Mouse (Mus musculus) stomach, embryonic 14.5 days (tissue): Measurements from ENCODE around the gene Gna14. TPM values are rescaled to one million over a fixed set of nuclear protein-coding genes. Genes with fewer than 3 reads are reported as not detected.

Experiments used
- ATAC-seq: fragments of 200-750 bp; cut with Nextera tagmentation; 2 replicates; pipeline ENCODE4 v1.8.0; 2017; ENCODE audit warnings: low read depth, moderate TSS enrichment; ENCODE audit not compliant: insufficient number of reproducible peaks, insufficient read depth, low FRiP score
- H3K27ac ChIP-seq: fragments of 300-500 bp; sonication (generic); 2 replicates; pipeline ENCODE4 v1.5.1; 2014; ENCODE audit warnings: mild to moderate bottlenecking, low read length, moderate library complexity, mixed read lengths
- H3K27me3 ChIP-seq: fragments of 300-500 bp; sonication (generic); 2 replicates; pipeline ENCODE4 v1.6.1; 2014; ENCODE audit warnings: low read length, control low read depth, mixed read lengths; ENCODE audit not compliant: control insufficient read depth, insufficient read depth
- H3K36me3 ChIP-seq: fragments of 300-500 bp; sonication (generic); 2 replicates; pipeline ENCODE4 v1.6.1; 2014; ENCODE audit warnings: mild to moderate bottlenecking, control low read depth, low read length, moderate library complexity, mixed read lengths; ENCODE audit not compliant: control insufficient read depth, insufficient read depth
- H3K4me1 ChIP-seq: fragments of 300-500 bp; sonication (generic); 2 replicates; pipeline ENCODE4 v1.6.1; 2014; ENCODE audit warnings: low read length, control low read depth, mixed read lengths; ENCODE audit not compliant: control insufficient read depth, insufficient read depth
- H3K4me2 ChIP-seq: fragments of 300-500 bp; sonication (generic); replicated peaks from 2 replicates; pipeline ENCODE4 v1.6.1; 2014; ENCODE audit warnings: low read depth, low read length, control low read depth
- H3K4me3 ChIP-seq: fragments of 300-500 bp; sonication (generic); 2 replicates; pipeline ENCODE4 v1.5.1; 2014; ENCODE audit warnings: low read depth, low read length, control low read depth
- H3K9ac ChIP-seq: fragments of 300-500 bp; sonication (generic); replicated peaks from 2 replicates; pipeline ENCODE4 v1.6.1; 2014; ENCODE audit warnings: low read depth, mild to moderate bottlenecking, control low read depth, low read length, moderate library complexity, mixed read lengths
- H3K9me3 ChIP-seq: fragments of 300-500 bp; sonication (generic); 2 replicates; pipeline ENCODE4 v1.6.1; 2016; ENCODE audit warnings: low read depth, low read length, control low read depth; ENCODE audit not compliant: control insufficient read depth
- WGBS: fragments of 180-500 bp; shearing (Covaris S2); extraction: QIAGEN DNeasy Blood & Tissue Kit; methylation state at CpG from one replicate; pipeline ENCODE4 v1.1.7; 2014; 5-methylcytosine and 5-hydroxymethylcytosine counted together
- polyA plus RNA-seq: library from polyadenylated mRNA; unstranded; fragments of >200 nt; fragmentation: Nextera tagmentation; extraction: Ambion mirVana; gene quantifications from 2 replicates; pipeline ENCODE4 v1.2.1, GENCODE M21; 2014

Gna14 gene
- polyA plus RNA-seq, 1 experiment from 2014 or later = 30.4 TPM

- no peaks in the 10 kb centered on the region for H3K27me3 ChIP-seq
- ATAC-seq = no peak
- H3K9me3 ChIP-seq = peaks cover 10% of the 10 kb centered on the region; the same call in 1 of the 2 replicates
- H3K4me3 ChIP-seq = no peak overlapping the region
- no peak overlapping the region for H3K27ac ChIP-seq
- H3K4me1 ChIP-seq = no peaks in the 10 kb centered on the region
- no peaks in the 10 kb centered on the region for H3K36me3 ChIP-seq
- no peak overlapping the region for H3K9ac ChIP-seq
- no peak overlapping the region for H3K4me2 ChIP-seq
- WGBS = 72% methylated on average over 2 of the region's 2 CpGs
Observed at GRCm38 (mm10) chr19:16425596-16425995, 10.0 kb upstream of the Gna14 start.

- no peaks in the 10 kb centered on the region for H3K27me3 ChIP-seq
- no peak overlapping the region for H3K9ac ChIP-seq
- no peak overlapping the region for H3K27ac ChIP-seq
- 86% methylated on average over 8 of the region's 8 CpGs for WGBS
- ATAC-seq = no peak
- H3K4me2 ChIP-seq = no peak overlapping the region
- no peak overlapping the region for H3K4me3 ChIP-seq
- no peaks in the 10 kb centered on the region for H3K36me3 ChIP-seq
- H3K9me3 ChIP-seq = peaks cover 10% of the 10 kb centered on the region; the same call in 1 of the 2 replicates
- H3K4me1 ChIP-seq = peaks cover 14% of the 10 kb centered on the region; the same call in 1 of the 2 replicates
Observed at GRCm38 (mm10) chr19:16431368-16431767, 4.2 kb upstream of the Gna14 start.

- no peak for ATAC-seq
- Histone ChIP-seq H3K27me3 (no peaks in the 10 kb centered on the region), H3K4me3 (peak overlapping the region; percentile 51), H3K9me3 (no peaks in the 10 kb centered on the region), H3K4me1 (peaks cover 25% of the 10 kb centered on the region), H3K27ac (peak overlapping the region; percentile 61; the same call in 1 of the 2 replicates), H3K9ac (no peak overlapping the region), H3K4me2 (peak overlapping the region; percentile 83), H3K36me3 (no peaks in the 10 kb centered on the region)
- WGBS = 15% methylated on average over 9 of the region's 9 CpGs
Observed at GRCm38 (mm10) chr19:16434879-16435278, 683 bp upstream of the Gna14 start.

GRCm38 (mm10) chr19:16436335-16437169 is 990 bp downstream of the Gna14 start:
- peaks cover 29% of the 10 kb centered on the region for H3K4me1 ChIP-seq
- peak overlapping the region; percentile 51 for H3K4me3 ChIP-seq
- no peaks in the 10 kb centered on the region for H3K27me3 ChIP-seq
- H3K4me2 ChIP-seq = peak overlapping the region; percentile 83
- H3K9me3 ChIP-seq = no peaks in the 10 kb centered on the region
- peak overlapping the region; percentile 61 for H3K9ac ChIP-seq
- no peak for ATAC-seq
- H3K36me3 ChIP-seq = no peaks in the 10 kb centered on the region
- WGBS = 3% methylated on average over 61 of the region's 61 CpGs
- H3K27ac ChIP-seq = peak overlapping the region; percentile 40; the same call in 1 of the 2 replicates

- no peaks in the 10 kb centered on the region for H3K36me3 ChIP-seq
- WGBS = 44% methylated on average over 4 of the region's 4 CpGs
- ATAC-seq = no peak
Observed at GRCm38 (mm10) chr19:16437170-16437483, 1.6 kb downstream of the Gna14 start.

GRCm38 (mm10) chr19:16437906-16438305 is 2.3 kb downstream of the Gna14 start:
- no peaks in the 10 kb centered on the region for H3K27me3 ChIP-seq
- peak overlapping the region; percentile 40; the same call in 1 of the 2 replicates for H3K27ac ChIP-seq
- H3K9me3 ChIP-seq = no peaks in the 10 kb centered on the region
- no peak for ATAC-seq
- peak overlapping the region; percentile 51; the same call in 1 of the 2 replicates for H3K4me3 ChIP-seq
- no peak overlapping the region for H3K9ac ChIP-seq
- H3K36me3 ChIP-seq = no peaks in the 10 kb centered on the region
- 33% methylated on average over 5 of the region's 5 CpGs for WGBS
- H3K4me1 ChIP-seq = peaks cover 29% of the 10 kb centered on the region
- peak overlapping the region; percentile 83 for H3K4me2 ChIP-seq

More at GRCm38 (mm10) chr19:16437170-16437483, 1.6 kb downstream of the Gna14 start:
- Histone ChIP-seq H3K27me3 (no peaks in the 10 kb centered on the region), H3K9ac (peak overlapping the region; percentile 61; the same call in 1 of the 2 replicates), H3K4me3 (peak overlapping the region; percentile 51), H3K27ac (peak overlapping the region; percentile 40; the same call in 1 of the 2 replicates), H3K4me2 (peak overlapping the region; percentile 83), H3K9me3 (no peaks in the 10 kb centered on the region), H3K4me1 (peaks cover 29% of the 10 kb centered on the region)

- WGBS = 47% methylated on average over 4 of the region's 4 CpGs
- Histone ChIP-seq H3K9ac (no peak overlapping the region; the same call in 1 of the 2 replicates), H3K9me3 (no peaks in the 10 kb centered on the region), H3K36me3 (no peaks in the 10 kb centered on the region), H3K4me2 (peak overlapping the region; percentile 12; the same call in 1 of the 2 replicates), H3K4me3 (no peak overlapping the region), H3K27ac (peak overlapping the region; percentile 63), H3K27me3 (no peaks in the 10 kb centered on the region), H3K4me1 (peaks cover 29% of the 10 kb centered on the region)
- ATAC-seq = no peak
Observed at GRCm38 (mm10) chr19:16439278-16439677, 3.7 kb downstream of the Gna14 start.

GRCm38 (mm10) chr19:16439834-16440233 is 4.3 kb downstream of the Gna14 start:
- H3K9ac ChIP-seq = no peak overlapping the region
- H3K36me3 ChIP-seq = no peaks in the 10 kb centered on the region
- H3K27ac ChIP-seq = peak overlapping the region; percentile 63
- no peak for ATAC-seq
- H3K27me3 ChIP-seq = no peaks in the 10 kb centered on the region
- H3K4me1 ChIP-seq = peaks cover 29% of the 10 kb centered on the region
- H3K4me2 ChIP-seq = peak overlapping the region; percentile 12; the same call in 1 of the 2 replicates
- WGBS = 59% methylated on average over 13 of the region's 13 CpGs
- H3K9me3 ChIP-seq = no peaks in the 10 kb centered on the region
- H3K4me3 ChIP-seq = no peak overlapping the region
